Mouse (Mus musculus): ENCODE measurements around the gene Orai2.

DNA sequence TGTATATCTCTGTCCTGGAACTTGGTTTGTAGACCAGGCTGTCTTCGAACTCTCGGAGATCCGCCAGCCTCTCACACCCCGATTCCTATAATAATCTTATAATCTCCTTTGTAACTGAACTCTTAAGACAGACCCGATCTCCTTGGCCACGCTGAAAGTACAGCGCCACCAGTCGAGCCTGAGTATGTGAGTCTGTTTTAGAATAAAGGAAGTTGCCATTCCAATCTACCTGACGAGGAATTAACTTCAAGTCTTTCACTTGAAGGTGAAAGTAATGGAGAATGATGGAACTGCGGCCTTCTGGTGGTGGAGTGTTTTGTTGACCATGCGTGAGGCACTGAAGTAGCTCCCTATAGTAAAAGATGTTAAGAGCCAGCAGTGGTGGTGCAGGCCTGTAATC lies 29.0 kb upstream of the Orai2 start:
- TF ChIP-seq CTCF (conservative IDR thresholded peaks at IDR 0.05; ENCODE audit: low read length): no peak
- TF ChIP-seq NANOG (IDR thresholded peaks at IDR 0.05; ENCODE audit: borderline replicate concordance, low read length): no peak
